Mouse (Mus musculus) limb, embryonic 14.5 days (tissue): Measurements from ENCODE around the gene Stim2. TPM values are rescaled to one million over a fixed set of nuclear protein-coding genes. Genes with fewer than 3 reads are reported as not detected.

Source experiments
- ATAC-seq: fragments of 200-750 bp; cut with Nextera tagmentation; 2 replicates; pipeline ENCODE4 v1.8.0; 2017; ENCODE audit warnings: low read depth, moderate number of reproducible peaks, moderate TSS enrichment; ENCODE audit not compliant: low FRiP score
- DNase-seq: peaks from one replicate; pipeline ENCODE4 v3.0.0-alpha.2; 2015; ENCODE audit warnings: low spot score
- H3K27ac ChIP-seq: fragments of 300-500 bp; sonication (generic); replicated peaks from 2 replicates; pipeline ENCODE4 v1.5.1; 2014; ENCODE audit warnings: low read depth, mild to moderate bottlenecking, low read length, moderate library complexity, mixed read lengths
- H3K27me3 ChIP-seq: fragments of 300-500 bp; sonication (generic); 2 replicates; pipeline ENCODE4 v1.6.1; 2014; ENCODE audit warnings: low read length, mixed read lengths; ENCODE audit not compliant: control insufficient read depth, insufficient read depth
- H3K36me3 ChIP-seq: fragments of 300-500 bp; sonication (generic); 2 replicates; pipeline ENCODE4 v1.6.1; 2014; ENCODE audit warnings: mild to moderate bottlenecking, low read length, moderate library complexity, mixed read lengths; ENCODE audit not compliant: control insufficient read depth, insufficient read depth
- H3K4me1 ChIP-seq: fragments of 300-500 bp; sonication (generic); 2 replicates; pipeline ENCODE4 v1.6.1; 2014; ENCODE audit warnings: antibody characterized with exemption, low read length, mixed read lengths; ENCODE audit not compliant: control insufficient read depth, insufficient read depth
- H3K4me2 ChIP-seq: fragments of 300-500 bp; sonication (generic); replicated peaks from 2 replicates; pipeline ENCODE4 v1.6.1; 2014; ENCODE audit warnings: low read depth, mild to moderate bottlenecking, low read length, moderate library complexity; ENCODE audit not compliant: severe bottlenecking
- H3K4me3 ChIP-seq: fragments of 300-500 bp; sonication (generic); replicated peaks from 2 replicates; pipeline ENCODE4 v1.5.1; 2014; ENCODE audit warnings: low read length
- H3K9ac ChIP-seq: fragments of 300-500 bp; sonication (generic); 2 replicates; pipeline ENCODE4 v1.6.1; 2014; ENCODE audit warnings: mild to moderate bottlenecking, low read depth, low read length, moderate library complexity; ENCODE audit not compliant: severe bottlenecking
- H3K9me3 ChIP-seq: fragments of 300-500 bp; sonication (generic); 2 replicates; pipeline ENCODE4 v1.6.1; 2016; ENCODE audit warnings: low read length; ENCODE audit not compliant: control insufficient read depth
- POLR2A ChIP-seq: fragments of 200-500 bp; IDR thresholded peaks from 2 replicates; pipeline ENCODE4 v1.8.0; 2012; ENCODE audit warnings: inconsistent platforms, mild to moderate bottlenecking, moderate library complexity, borderline replicate concordance; ENCODE audit not compliant: insufficient read depth, insufficient read length; ENCODE audit errors: extremely low read depth
- WGBS: fragments of 180-500 bp; shearing (Covaris S2); extraction: QIAGEN DNeasy Blood & Tissue Kit; methylation state at CpG from one replicate; pipeline ENCODE4 v1.1.7; 2014; 5-methylcytosine and 5-hydroxymethylcytosine counted together
- polyA plus RNA-seq, 2 experiments: library from polyadenylated mRNA; depleted of rRNA in 1 of 2; stranded (reverse) in 1 of 2; unstranded in 1 of 2; fragments of >200 nt; fragmentation: Nextera tagmentation in 1 of 2; extraction: Ambion mirVana in 1 of 2; gene quantifications; 2 replicates each; pipeline versions ENCODE4 v1.2.1 to v1.2.3; 2012 to 2014

Gene Stim2
- polyA plus RNA-seq, 2 experiments = 13.6 to 27.4 TPM

DNA sequence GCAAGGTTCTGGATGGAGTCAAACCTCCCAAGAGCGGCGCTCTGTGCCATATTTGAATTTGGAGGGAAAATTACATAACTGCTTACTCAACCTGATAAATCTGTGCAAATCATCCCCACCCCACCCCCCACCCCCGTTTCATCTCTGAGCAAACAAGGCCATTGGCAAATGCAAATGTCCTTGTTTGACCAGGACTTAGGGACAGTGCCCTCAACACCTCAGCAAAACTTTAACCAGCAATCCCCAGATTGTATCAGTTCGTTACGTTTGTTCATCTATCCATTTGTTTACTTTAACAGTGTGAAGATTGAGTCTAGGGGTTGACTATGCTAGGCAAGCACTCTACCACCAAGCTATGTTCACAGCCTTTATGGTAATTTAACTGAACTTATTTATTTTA is 32.6 kb upstream of the Stim2 start:
- ATAC-seq (no peak), DNase-seq (no peak)
- peaks cover 6% of the 10 kb centered on the region; the same call in 1 of the 2 replicates for H3K4me1 ChIP-seq
- H3K27me3 ChIP-seq = no peaks in the 10 kb centered on the region
- no peak overlapping the region for H3K9ac ChIP-seq
- TF ChIP-seq POLR2A = no peak
- H3K4me3 ChIP-seq = no peak overlapping the region
- 93% methylated on average over 5 of the region's 5 CpGs for WGBS
- H3K9me3 ChIP-seq = no peaks in the 10 kb centered on the region
- no peak overlapping the region for H3K4me2 ChIP-seq
- H3K36me3 ChIP-seq = no peaks in the 10 kb centered on the region
- no peak overlapping the region for H3K27ac ChIP-seq

DNA sequence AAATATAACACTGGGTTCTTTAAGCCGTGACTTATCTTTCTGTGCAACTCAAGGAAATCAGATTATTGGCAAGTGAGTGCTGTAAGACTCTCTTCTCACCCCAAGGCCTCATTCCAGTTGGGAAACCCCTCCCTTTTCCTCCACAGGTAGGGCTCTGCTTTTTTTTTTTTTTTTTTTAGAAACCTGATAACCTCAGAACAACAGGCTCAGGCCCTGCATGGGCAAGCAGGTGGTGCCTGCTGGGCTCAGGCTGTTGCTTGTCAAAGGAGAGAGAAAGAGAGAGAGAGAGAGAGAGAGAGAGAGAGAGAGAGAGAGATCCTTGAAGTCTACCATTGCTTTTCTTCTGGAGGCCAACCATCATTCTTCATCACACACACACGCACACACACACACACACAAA is 30.7 kb upstream of the Stim2 start:
- Histone ChIP-seq H3K9ac (no peak overlapping the region), H3K4me2 (no peak overlapping the region), H3K27me3 (no peaks in the 10 kb centered on the region), H3K27ac (no peak overlapping the region), H3K4me3 (no peak overlapping the region), H3K9me3 (no peaks in the 10 kb centered on the region), H3K36me3 (no peaks in the 10 kb centered on the region), H3K4me1 (no peaks in the 10 kb centered on the region)
- 90% methylated on average over 2 of the region's 2 CpGs for WGBS
- ATAC-seq (no peak), DNase-seq (no peak)
- no peak for TF ChIP-seq POLR2A

DNA sequence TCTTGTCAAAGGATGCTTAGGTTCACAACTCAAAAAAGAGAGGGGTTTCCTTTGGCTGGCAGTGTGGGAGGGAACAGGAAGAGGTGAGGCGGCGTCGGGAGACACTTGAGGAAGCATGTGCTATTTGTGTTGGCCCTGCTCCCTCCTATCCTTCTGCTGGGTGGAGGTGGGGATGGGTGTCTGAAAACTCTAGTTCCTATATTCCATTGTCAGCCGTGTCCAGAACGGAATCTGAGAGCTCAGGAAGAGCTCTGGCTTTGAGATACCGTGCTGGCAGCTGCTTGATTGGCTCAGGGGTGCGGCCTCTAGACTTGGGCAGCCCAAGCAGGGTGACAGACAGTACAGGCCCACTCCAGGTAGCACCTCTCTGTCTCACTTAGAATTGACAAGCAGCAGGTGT is 28.1 kb upstream of the Stim2 start:
- no peak for TF ChIP-seq POLR2A
- WGBS = 79% methylated on average over 7 of the region's 7 CpGs
- Histone ChIP-seq H3K4me3 (no peak overlapping the region), H3K4me1 (no peaks in the 10 kb centered on the region), H3K27ac (no peak overlapping the region), H3K9me3 (no peaks in the 10 kb centered on the region), H3K36me3 (no peaks in the 10 kb centered on the region), H3K9ac (no peak overlapping the region), H3K27me3 (no peaks in the 10 kb centered on the region), H3K4me2 (no peak overlapping the region)
- no peak for DNase-seq
- no peak for ATAC-seq

DNA sequence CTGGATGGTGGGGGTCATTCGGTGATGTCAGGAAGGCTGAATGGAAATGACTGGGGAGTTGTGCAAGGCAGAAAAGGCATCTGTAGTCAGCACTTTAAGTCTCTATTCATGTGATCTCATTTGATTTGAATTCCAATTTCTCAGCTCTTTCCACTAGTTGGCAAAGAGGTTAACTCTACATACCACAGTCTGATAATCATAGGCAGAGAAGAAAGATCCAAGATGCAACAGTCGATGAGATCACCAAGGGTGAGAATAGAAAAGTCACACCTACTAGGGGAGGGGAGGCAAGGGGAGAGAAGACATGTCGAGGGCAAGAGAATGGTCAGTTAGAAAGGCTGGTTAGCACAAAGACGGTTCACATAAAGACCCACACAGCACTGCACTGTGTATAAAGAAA is 27.1 kb upstream of the Stim2 start:
- no peak overlapping the region for H3K4me3 ChIP-seq
- WGBS = 84% methylated on average over 4 of the region's 4 CpGs
- no peak overlapping the region for H3K4me2 ChIP-seq
- H3K9ac ChIP-seq = no peak overlapping the region
- no peaks in the 10 kb centered on the region for H3K36me3 ChIP-seq
- no peaks in the 10 kb centered on the region for H3K27me3 ChIP-seq
- no peak for TF ChIP-seq POLR2A
- no peaks in the 10 kb centered on the region for H3K4me1 ChIP-seq
- no peak overlapping the region for H3K27ac ChIP-seq
- DNase-seq (no peak), ATAC-seq (no peak)
- H3K9me3 ChIP-seq = no peaks in the 10 kb centered on the region

DNA sequence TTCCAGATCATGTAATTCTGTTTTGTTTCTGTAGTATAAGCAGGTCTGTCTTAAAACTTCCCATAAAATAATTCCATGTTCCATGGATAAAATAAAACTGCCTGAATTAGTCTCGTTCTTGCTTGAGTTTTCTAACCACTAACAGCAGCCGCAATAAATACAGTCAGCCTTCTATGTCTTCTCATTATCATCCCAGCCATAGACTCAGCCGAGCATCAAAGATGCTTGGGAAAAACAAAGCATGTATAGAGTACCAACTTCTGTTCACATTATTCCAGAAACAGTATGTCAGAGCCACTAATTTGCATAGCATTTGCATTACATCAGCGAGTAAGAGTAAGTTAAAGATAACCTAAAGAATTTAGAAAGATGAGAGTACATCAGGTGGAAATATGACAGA is 25.4 kb upstream of the Stim2 start:
- Histone ChIP-seq H3K27ac (no peak overlapping the region), H3K9ac (no peak overlapping the region), H3K36me3 (no peaks in the 10 kb centered on the region), H3K9me3 (no peaks in the 10 kb centered on the region), H3K4me2 (no peak overlapping the region), H3K27me3 (no peaks in the 10 kb centered on the region), H3K4me1 (no peaks in the 10 kb centered on the region), H3K4me3 (no peak overlapping the region)
- TF ChIP-seq POLR2A = no peak
- 81% methylated on average over 4 of the region's 4 CpGs for WGBS
- ATAC-seq = no peak
- DNase-seq = no peak

DNA sequence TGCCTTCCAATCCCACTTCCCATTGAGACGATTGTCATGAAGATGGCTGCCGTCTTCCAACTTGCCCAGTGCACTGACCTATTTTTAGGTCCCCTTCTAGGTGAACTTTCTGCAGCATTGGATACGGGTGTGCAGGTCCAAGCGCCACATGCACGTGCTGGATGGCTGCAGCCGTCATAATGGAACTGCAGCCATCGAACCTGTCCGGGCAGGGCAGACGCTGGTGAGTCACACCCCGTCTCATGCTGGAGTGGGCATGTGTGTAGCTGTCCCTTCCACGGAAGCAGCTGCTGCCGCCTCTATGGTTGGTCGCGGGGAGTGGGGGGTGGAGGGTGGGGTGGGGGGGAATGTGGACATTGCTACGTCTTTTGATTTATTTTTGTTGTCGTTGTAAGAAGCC is 21.8 kb upstream of the Stim2 start:
- Histone ChIP-seq H3K36me3 (no peaks in the 10 kb centered on the region), H3K4me1 (no peaks in the 10 kb centered on the region), H3K27ac (no peak overlapping the region), H3K9ac (no peak overlapping the region), H3K4me2 (no peak overlapping the region), H3K4me3 (no peak overlapping the region), H3K9me3 (no peaks in the 10 kb centered on the region), H3K27me3 (no peaks in the 10 kb centered on the region)
- no peak for DNase-seq
- ATAC-seq = no peak
- no peak for TF ChIP-seq POLR2A
- 83% methylated on average over 16 of the region's 16 CpGs for WGBS
